Comparison of ENCODE assay signal across 11 mouse cellular contexts in the genomic region with DNA sequence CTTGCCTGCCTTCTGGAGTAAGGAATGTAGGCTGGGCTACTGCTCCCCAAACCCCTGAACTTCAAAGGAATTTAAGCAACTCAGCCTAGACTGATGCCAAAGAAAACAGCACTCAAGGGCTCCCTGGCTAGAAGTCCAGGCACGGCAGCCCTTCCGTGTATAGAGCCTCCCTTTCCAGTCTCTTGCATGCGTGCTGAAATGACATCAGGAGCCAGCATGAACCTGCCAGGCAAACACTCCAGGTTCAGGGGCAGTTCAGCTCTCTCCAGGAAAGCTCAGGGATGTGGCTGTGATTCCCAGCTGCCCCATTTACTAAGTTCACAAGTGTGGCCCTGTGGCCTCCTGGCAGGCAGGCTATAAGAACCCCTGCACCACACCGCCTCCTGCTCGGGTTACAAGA.
A peak's percentile ranks its signal among the peaks of the same experiment; 100 is the strongest.
DNase-seq lines count a peak whose midpoint lies in the region; ATAC-seq and TF ChIP-seq lines count a peak whose summit lies in the region.
"Had no signal": no experiment of that assay in that cellular context is flagged by ENCODE, and none has a peak within 500 bp of the region (broad histone marks: within the 10 kb centered on the region; RNA-seq: fewer than 3 reads in every experiment).

No protein-coding gene starts in this region.

- 34% methylated on average over 5 of the region's 5 CpGs for WGBS in hindbrain, embryonic 12.5 days
- 42% methylated on average over 5 of the region's 5 CpGs for WGBS in hindbrain, embryonic 16.5 days
- WGBS in hindbrain, postnatal 0 days, result 53% methylated on average over 5 of the region's 5 CpGs

- ATAC-seq in hindbrain, embryonic 12.5 days (ENCODE audit: low FRiP score), result 0 out of 2 replicates have a peak, but pooled peaks have one; percentile 15
- no peak; the same call in 1 of the 2 replicates for ATAC-seq in hindbrain, embryonic 16.5 days
- 0 out of 2 replicates have a peak, but pooled peaks have one; percentile 15 for ATAC-seq in hindbrain, postnatal 0 days

- H3K27me3 ChIP-seq in hindbrain, embryonic 12.5 days, result no peaks in the 10 kb centered on the region
- H3K27me3 ChIP-seq in hindbrain, embryonic 16.5 days (replicated peaks; ENCODE audit: control insufficient read depth, insufficient read depth, low read length), result 0 out of 2 replicates have a peak, but pooled peaks cover 2% of the 10 kb centered on the region
- no peaks in the 10 kb centered on the region for H3K27me3 ChIP-seq in hindbrain, postnatal 0 days (ENCODE audit: insufficient read depth, low read length)
- H3K27me3 ChIP-seq: liver, embryonic 13.5 days had no signal

- no peak overlapping the region; the same call in 1 of the 2 replicates for H3K27ac ChIP-seq in hindbrain, embryonic 12.5 days
- H3K27ac ChIP-seq in hindbrain, embryonic 16.5 days (ENCODE audit: low read depth, low read length), result no peak overlapping the region
- H3K27ac ChIP-seq in hindbrain, postnatal 0 days, result no peak overlapping the region
- H3K27ac ChIP-seq: liver, embryonic 13.5 days had no signal

- no peak overlapping the region for H3K9ac ChIP-seq in hindbrain, embryonic 12.5 days
- no peak overlapping the region for H3K9ac ChIP-seq in hindbrain, embryonic 16.5 days (ENCODE audit: low read depth, low read length)
- no peak overlapping the region for H3K9ac ChIP-seq in hindbrain, postnatal 0 days (replicated peaks; ENCODE audit: low read length)
- H3K9ac ChIP-seq: liver, embryonic 13.5 days had no signal

- H3K36me3 ChIP-seq in hindbrain, embryonic 12.5 days, result no peaks in the 10 kb centered on the region
- H3K36me3 ChIP-seq in hindbrain, embryonic 16.5 days (ENCODE audit: control insufficient read depth, insufficient read depth, low read length), result no peaks in the 10 kb centered on the region
- H3K36me3 ChIP-seq in hindbrain, postnatal 0 days (ENCODE audit: insufficient read depth, low read length), result no peaks in the 10 kb centered on the region
- H3K36me3 ChIP-seq: G1E; liver, embryonic 13.5 days had no signal

- H3K4me3 ChIP-seq in hindbrain, embryonic 12.5 days, result no peak overlapping the region
- H3K4me3 ChIP-seq in hindbrain, embryonic 16.5 days (ENCODE audit: low read length), result no peak overlapping the region
- H3K4me3 ChIP-seq in hindbrain, postnatal 0 days (ENCODE audit: low read length), result no peak overlapping the region
- H3K4me3 ChIP-seq: liver, embryonic 13.5 days had no signal

- no peaks in the 10 kb centered on the region for H3K9me3 ChIP-seq in hindbrain, embryonic 12.5 days (replicated peaks)
- no peaks in the 10 kb centered on the region for H3K9me3 ChIP-seq in hindbrain, embryonic 16.5 days (ENCODE audit: control insufficient read depth, low read length)
- H3K9me3 ChIP-seq in hindbrain, postnatal 0 days (ENCODE audit: low read length), result no peaks in the 10 kb centered on the region
- H3K9me3 ChIP-seq: liver, embryonic 13.5 days had no signal

- no peak overlapping the region for H3K4me2 ChIP-seq in hindbrain, embryonic 12.5 days (replicated peaks)
- no peak overlapping the region for H3K4me2 ChIP-seq in hindbrain, embryonic 16.5 days (ENCODE audit: low read length)
- no peak overlapping the region for H3K4me2 ChIP-seq in hindbrain, postnatal 0 days (ENCODE audit: low read depth, low read length)
- H3K4me2 ChIP-seq: liver, embryonic 13.5 days had no signal

- no peak for TF ChIP-seq CTCF in hindbrain, postnatal 0 days (IDR thresholded peaks at IDR 0.05; ENCODE audit: low read depth)

- DNase-seq in adrenal gland, postnatal 36 days, result peak; percentile 49 to 59
- peak; percentile 43 for DNase-seq in hindbrain, postnatal 0 days (ENCODE audit: low spot score)
- peak; percentile 53 to 81 for DNase-seq in lung, postnatal 4 days
- no peak for DNase-seq in cerebellum, adult 18-20 months
- DNase-seq in urinary bladder, postnatal 25 days (ENCODE audit: low spot score), result no peak
- no peak for DNase-seq in embryo, embryonic 10 days (ENCODE audit: low spot score)
- DNase-seq: cerebellum, postnatal 14 days; liver, embryonic 13.5 days had no signal

- H3K4me1 ChIP-seq in hindbrain, embryonic 12.5 days, result peaks cover 38% of the 10 kb centered on the region
- H3K4me1 ChIP-seq in hindbrain, embryonic 16.5 days (ENCODE audit: control insufficient read depth, insufficient read depth, low read depth, low read length), result peaks cover 16% of the 10 kb centered on the region
- H3K4me1 ChIP-seq in hindbrain, postnatal 0 days (ENCODE audit: insufficient read depth, low read length), result peaks cover 4% of the 10 kb centered on the region; the same call in 1 of the 2 replicates
- H3K4me1 ChIP-seq: liver, embryonic 13.5 days had no signal

Comparison
In these comparisons a context has a peak if more than half of its experiments do, and no peak if none do; other contexts are left out.
1. DNase-seq: peak in adrenal gland, postnatal 36 days (2 of 2), hindbrain, postnatal 0 days (single experiment) and lung, postnatal 4 days (2 of 2); none in cerebellum, adult 18-20 months (0 of 2), urinary bladder, postnatal 25 days (single experiment) and embryo, embryonic 10 days (single experiment).